Mouse (Mus musculus) heart, postnatal 0 days (tissue): Measurements from ENCODE around the gene Irak2. TPM values are rescaled to one million over a fixed set of nuclear protein-coding genes. Genes with fewer than 3 reads are reported as not detected.

Experiments used
- ATAC-seq: fragments of 200-750 bp; cut with Nextera tagmentation; 2 replicates; pipeline ENCODE4 v1.8.0; 2017; ENCODE audit warnings: low read depth, moderate number of reproducible peaks, moderate library complexity; ENCODE audit not compliant: insufficient read depth
- DNase-seq: peaks from one replicate; pipeline ENCODE4 v3.0.0-alpha.2; 2016; ENCODE audit warnings: low spot score
- H3K27ac ChIP-seq: fragments of 300-500 bp; sonication (generic); 2 replicates; pipeline ENCODE4 v1.5.1; 2014; ENCODE audit warnings: low read depth, mild to moderate bottlenecking
- H3K27me3 ChIP-seq: fragments of 300-500 bp; sonication (generic); 2 replicates; pipeline ENCODE4 v1.6.1; 2014; ENCODE audit warnings: low read length, mixed read lengths; ENCODE audit not compliant: control insufficient read depth, insufficient read depth
- H3K36me3 ChIP-seq: fragments of 300-500 bp; sonication (generic); replicated peaks from 2 replicates; pipeline ENCODE4 v1.6.1; 2014; ENCODE audit warnings: low read length, mixed read lengths; ENCODE audit not compliant: control insufficient read depth, insufficient read depth
- H3K4me1 ChIP-seq: fragments of 300-500 bp; sonication (generic); 2 replicates; pipeline ENCODE4 v1.6.1; 2014; ENCODE audit warnings: antibody characterized with exemption; ENCODE audit not compliant: control insufficient read depth, insufficient read depth
- H3K4me2 ChIP-seq: fragments of 300-500 bp; sonication (generic); 2 replicates; pipeline ENCODE4 v1.6.1; 2014; ENCODE audit warnings: low read depth, mild to moderate bottlenecking, low read length, moderate library complexity
- H3K4me3 ChIP-seq: fragments of 300-500 bp; sonication (generic); 2 replicates; pipeline ENCODE4 v1.5.1; 2014; ENCODE audit warnings: low read depth, low read length
- H3K9ac ChIP-seq: fragments of 300-500 bp; sonication (generic); replicated peaks from 2 replicates; pipeline ENCODE4 v1.6.1; 2014; ENCODE audit warnings: low read depth, low read length, mixed read lengths
- H3K9me3 ChIP-seq: fragments of 300-500 bp; sonication (generic); replicated peaks from 2 replicates; pipeline ENCODE4 v1.6.1; 2016; ENCODE audit warnings: low read length; ENCODE audit not compliant: control insufficient read depth
- CTCF ChIP-seq: IDR thresholded peaks from 2 replicates; pipeline ENCODE4 v1.5.1; 2016; ENCODE audit warnings: antibody characterized with exemption, control low read depth, low read depth
- EP300 ChIP-seq: IDR thresholded peaks from 2 replicates; pipeline ENCODE4 v1.6.1; 2016; ENCODE audit warnings: antibody characterized with exemption, low read depth
- WGBS: fragments of 180-500 bp; shearing (Covaris S2); extraction: QIAGEN DNeasy Blood & Tissue Kit; methylation state at CpG from one replicate; pipeline ENCODE4 v1.1.7; 2014; 5-methylcytosine and 5-hydroxymethylcytosine counted together
- polyA plus RNA-seq: library from polyadenylated mRNA; unstranded; fragments of >200 nt; fragmentation: Nextera tagmentation; extraction: Ambion mirVana; gene quantifications from 2 replicates; pipeline ENCODE4 v1.2.1, GENCODE M21; 2015
- total RNA-seq: library from RNA; depleted of rRNA; stranded (reverse); fragments of >200 nt; gene quantifications from 2 replicates; pipeline ENCODE4 v1.2.3, GENCODE M21; 2014; ENCODE audit warnings: low replicate concordance

Gene Irak2
- total and polyA plus RNA-seq, 2 experiments from 2014 or later = 6.3 to 23.2 TPM

GRCm38 (mm10) chr6:113642605-113643004, 4.3 kb downstream of the Irak2 start:
- no peaks in the 10 kb centered on the region for H3K9me3 ChIP-seq
- no peaks in the 10 kb centered on the region for H3K36me3 ChIP-seq
- ATAC-seq = no peak
- no peak for DNase-seq
- H3K27ac ChIP-seq = no peak overlapping the region
- no peak for TF ChIP-seq EP300
- no peak for TF ChIP-seq CTCF
- H3K4me3 ChIP-seq = no peak overlapping the region
- no peak overlapping the region for H3K4me2 ChIP-seq
- WGBS = 67% methylated on average over 8 of the region's 8 CpGs
- H3K9ac ChIP-seq = no peak overlapping the region
- no peaks in the 10 kb centered on the region for H3K27me3 ChIP-seq
- no peaks in the 10 kb centered on the region for H3K4me1 ChIP-seq

- DNase-seq = no peak
- Histone ChIP-seq H3K4me1 (no peaks in the 10 kb centered on the region), H3K4me2 (no peak overlapping the region), H3K4me3 (no peak overlapping the region), H3K9ac (no peak overlapping the region), H3K27ac (no peak overlapping the region), H3K27me3 (no peaks in the 10 kb centered on the region), H3K9me3 (no peaks in the 10 kb centered on the region), H3K36me3 (no peaks in the 10 kb centered on the region)
- no peak for ATAC-seq
- 76% methylated on average over 4 of the region's 4 CpGs for WGBS
- no peak for TF ChIP-seq CTCF
- no peak for TF ChIP-seq EP300
Observed at GRCm38 (mm10) chr6:113643021-113643420, 4.8 kb downstream of the Irak2 start.

- peak overlapping the region; percentile 83 for H3K27ac ChIP-seq
- no peaks in the 10 kb centered on the region for H3K9me3 ChIP-seq
- H3K4me2 ChIP-seq = no peak overlapping the region
- ATAC-seq (no peak), DNase-seq (no peak)
- no peak overlapping the region for H3K4me3 ChIP-seq
- TF ChIP-seq CTCF (no peak), EP300 (no peak)
- H3K4me1 ChIP-seq = no peaks in the 10 kb centered on the region
- no peak overlapping the region for H3K9ac ChIP-seq
- H3K27me3 ChIP-seq = no peaks in the 10 kb centered on the region
- 97% methylated on average over 2 of the region's 2 CpGs for WGBS
- no peaks in the 10 kb centered on the region for H3K36me3 ChIP-seq
Observed at GRCm38 (mm10) chr6:113643967-113644366, 5.7 kb downstream of the Irak2 start.

GRCm38 (mm10) chr6:113644808-113645207, 6.5 kb downstream of the Irak2 start:
- Histone ChIP-seq H3K9me3 (no peaks in the 10 kb centered on the region), H3K27me3 (no peaks in the 10 kb centered on the region), H3K36me3 (no peaks in the 10 kb centered on the region), H3K4me2 (no peak overlapping the region), H3K27ac (peak overlapping the region; percentile 83), H3K4me1 (no peaks in the 10 kb centered on the region), H3K4me3 (no peak overlapping the region), H3K9ac (no peak overlapping the region)
- ATAC-seq = peak; percentile 64
- DNase-seq = peak; percentile 74
- WGBS = 66% methylated on average over 8 of the region's 8 CpGs
- 0 out of 2 replicates have a peak, but pooled peaks have one; percentile 54 for TF ChIP-seq EP300
- TF ChIP-seq CTCF = no peak

- Histone ChIP-seq H3K27ac (no peak overlapping the region), H3K36me3 (no peaks in the 10 kb centered on the region), H3K9me3 (no peaks in the 10 kb centered on the region), H3K27me3 (no peaks in the 10 kb centered on the region), H3K4me3 (no peak overlapping the region), H3K9ac (no peak overlapping the region), H3K4me2 (no peak overlapping the region), H3K4me1 (no peaks in the 10 kb centered on the region)
- WGBS = 77% methylated on average over 7 of the region's 7 CpGs
- no peak for ATAC-seq
- DNase-seq = no peak
- TF ChIP-seq EP300 (no peak), CTCF (no peak)
Observed at GRCm38 (mm10) chr6:113649346-113650196, 11.3 kb downstream of the Irak2 start.
